Mouse (Mus musculus): ENCODE measurements at regions not wholly inside any gene's neighbourhood (a gene's known extent, or its start where the extent isn't known, plus 50 kb on each side); places are given as distances from the start of the nearest gene placed in this dataset.

DNA sequence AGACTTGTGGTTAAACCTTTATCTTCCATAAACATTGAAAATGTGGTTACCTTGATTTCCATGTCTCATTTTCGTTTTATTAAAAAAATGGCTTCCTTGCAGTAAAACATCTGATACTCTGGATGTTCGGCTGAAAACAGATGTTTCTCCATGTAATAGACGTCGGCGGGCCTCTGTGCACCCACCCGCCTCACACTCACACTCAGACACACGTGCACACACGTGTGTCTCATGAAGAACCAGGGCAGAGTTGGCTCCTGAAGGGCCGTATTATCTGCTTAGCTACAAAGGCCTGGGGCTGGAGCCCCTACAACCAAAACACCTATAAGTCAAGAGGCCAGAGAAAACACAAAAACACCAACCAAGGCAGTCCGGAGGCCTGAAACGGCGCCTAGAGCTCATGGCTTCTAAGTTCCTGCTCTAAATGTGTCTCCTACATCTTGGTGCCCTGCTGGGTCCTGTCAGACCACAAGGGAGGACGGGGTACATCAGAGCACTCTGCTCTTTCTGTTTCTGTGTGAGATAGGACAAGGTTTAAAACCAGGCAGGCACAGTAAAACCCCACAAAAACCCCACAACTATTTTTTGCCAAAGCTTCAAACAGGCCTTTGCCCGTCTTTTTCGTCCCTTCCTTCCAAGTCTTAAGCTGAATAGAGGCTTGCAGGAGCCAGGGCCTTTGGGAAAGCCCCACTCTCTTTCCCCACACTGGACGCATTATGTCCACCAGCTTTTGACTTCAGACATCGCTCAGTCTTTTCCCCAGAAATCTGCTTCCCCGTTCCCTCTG is 201.9 kb upstream of the Six2 start:
- Histone ChIP-seq H3K4me1 (ENCODE audit: control insufficient read depth, insufficient read depth, low read length) (no peaks in the 10 kb centered on the region), H3K27me3 (ENCODE audit: control insufficient read depth, insufficient read depth, low read length) (peaks cover 4% of the 10 kb centered on the region; the same call in 1 of the 2 replicates), H3K4me3 (ENCODE audit: insufficient read depth, low read depth, low read length) (no peak overlapping the region), H3K27ac (replicated peaks; ENCODE audit: insufficient read depth, low read depth, low read length) (no peak overlapping the region), H3K9ac (ENCODE audit: low read depth, low read length) (no peak overlapping the region), H3K79me2 (ENCODE audit: control insufficient read depth, insufficient read depth, low read length) (no peaks in the 10 kb centered on the region), H3K36me3 (ENCODE audit: control insufficient read depth, insufficient read depth, low read length) (peaks cover 5% of the 10 kb centered on the region; the same call in 1 of the 2 replicates)
- no peak for DNase-seq (ENCODE audit: extremely low read depth, low read depth, low spot score)
- TF ChIP-seq CTCF (IDR thresholded peaks at IDR 0.05; ENCODE audit: low read depth, low read length) (no peak), POLR2A (IDR thresholded peaks at IDR 0.05; ENCODE audit: extremely low read depth, insufficient read depth, low read length) (no peak)
- WGBS, result 95% methylated on average over 18 of the region's 18 CpGs

DNA sequence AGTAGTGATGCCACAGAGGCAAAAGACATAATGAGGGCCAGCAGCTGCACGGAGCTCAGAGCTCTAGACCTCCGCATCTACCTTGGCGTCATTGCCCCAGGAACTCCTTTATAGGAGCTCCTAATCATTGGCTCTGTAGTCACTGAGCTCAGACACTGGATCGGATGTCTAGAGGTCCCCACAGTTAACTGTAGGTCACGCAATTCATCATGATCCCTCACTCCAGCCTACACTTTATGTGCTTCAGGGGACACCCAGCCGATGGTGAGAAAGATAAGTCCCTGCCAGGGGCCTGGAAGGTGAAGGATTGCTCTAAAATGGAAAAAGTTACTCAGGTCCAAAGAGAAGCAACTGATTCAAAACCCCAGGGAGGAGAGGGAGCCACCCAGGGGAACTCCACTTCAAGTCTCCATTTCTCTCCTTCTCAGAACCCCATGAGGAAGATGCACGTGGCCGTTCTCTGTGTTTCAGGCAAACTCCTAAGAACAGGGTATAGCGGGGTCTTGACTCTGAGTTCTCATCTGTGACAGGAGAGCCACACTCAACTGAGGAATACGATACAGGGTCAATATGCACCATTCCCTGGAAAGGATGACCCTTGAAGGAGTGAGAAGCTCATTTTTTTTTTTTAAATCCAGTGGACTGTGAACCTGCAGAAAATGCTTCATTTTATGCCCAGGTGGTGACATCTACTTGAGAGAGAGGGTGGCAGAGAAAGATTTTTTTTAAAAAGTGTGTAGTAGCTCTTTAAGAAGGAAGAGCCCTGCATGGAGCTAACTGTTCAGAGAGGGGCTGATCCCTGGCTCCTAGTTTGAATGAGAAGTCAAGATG is 200.7 kb upstream of the Six2 start:
- DNase-seq (ENCODE audit: extremely low read depth, low read depth, low spot score), result no peak
- no peak overlapping the region for H3K9ac ChIP-seq (ENCODE audit: low read depth, low read length)
- WGBS, result 92% methylated on average over 10 of the region's 10 CpGs
- H3K4me3 ChIP-seq (ENCODE audit: insufficient read depth, low read depth, low read length), result no peak overlapping the region
- no peak for TF ChIP-seq CTCF (IDR thresholded peaks at IDR 0.05; ENCODE audit: low read depth, low read length)
- no peak for TF ChIP-seq POLR2A (IDR thresholded peaks at IDR 0.05; ENCODE audit: extremely low read depth, insufficient read depth, low read length)
- H3K36me3 ChIP-seq (ENCODE audit: control insufficient read depth, insufficient read depth, low read length), result peaks cover 5% of the 10 kb centered on the region; the same call in 1 of the 2 replicates
- H3K4me1 ChIP-seq (ENCODE audit: control insufficient read depth, insufficient read depth, low read length), result no peaks in the 10 kb centered on the region
- H3K27me3 ChIP-seq (ENCODE audit: control insufficient read depth, insufficient read depth, low read length), result peaks cover 8% of the 10 kb centered on the region; the same call in 1 of the 2 replicates
- H3K27ac ChIP-seq (replicated peaks; ENCODE audit: insufficient read depth, low read depth, low read length), result no peak overlapping the region
- H3K79me2 ChIP-seq (ENCODE audit: control insufficient read depth, insufficient read depth, low read length), result no peaks in the 10 kb centered on the region

DNA sequence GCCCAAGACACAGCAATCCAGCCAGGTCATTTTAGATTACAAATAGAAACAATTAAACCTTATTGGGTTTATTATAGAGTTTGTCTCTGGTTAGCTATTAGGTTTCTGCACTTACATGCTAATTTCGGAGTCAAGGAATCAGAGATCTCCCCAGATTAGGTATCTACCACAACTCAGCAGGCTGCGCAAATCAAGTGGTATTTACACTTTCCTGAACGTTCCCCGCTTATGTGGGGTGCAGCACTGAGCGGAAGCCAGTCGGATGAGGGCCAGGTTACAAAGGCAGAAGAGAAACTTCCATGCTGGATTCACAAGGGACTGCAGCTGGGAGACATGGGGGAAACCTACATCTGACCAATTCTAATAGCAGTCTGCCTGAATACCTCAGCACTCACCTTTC is 198.6 kb upstream of the Six2 start:
- DNase-seq (ENCODE audit: extremely low read depth, low read depth, low spot score), result no peak
- Histone ChIP-seq H3K79me2 (ENCODE audit: control insufficient read depth, insufficient read depth, low read length) (no peaks in the 10 kb centered on the region), H3K36me3 (ENCODE audit: control insufficient read depth, insufficient read depth, low read length) (no peaks in the 10 kb centered on the region), H3K9ac (ENCODE audit: low read depth, low read length) (no peak overlapping the region), H3K4me3 (ENCODE audit: insufficient read depth, low read depth, low read length) (no peak overlapping the region), H3K4me1 (ENCODE audit: control insufficient read depth, insufficient read depth, low read length) (peaks cover 6% of the 10 kb centered on the region), H3K27me3 (ENCODE audit: control insufficient read depth, insufficient read depth, low read length) (peaks cover 8% of the 10 kb centered on the region; the same call in 1 of the 2 replicates), H3K27ac (replicated peaks; ENCODE audit: insufficient read depth, low read depth, low read length) (no peak overlapping the region)
- WGBS, result 93% methylated on average over 6 of the region's 6 CpGs
- TF ChIP-seq CTCF (IDR thresholded peaks at IDR 0.05; ENCODE audit: low read depth, low read length), result no peak
- no peak for TF ChIP-seq POLR2A (IDR thresholded peaks at IDR 0.05; ENCODE audit: extremely low read depth, insufficient read depth, low read length)

- DNase-seq (ENCODE audit: extremely low read depth, low read depth, low spot score), result no peak
- TF ChIP-seq CTCF (IDR thresholded peaks at IDR 0.05; ENCODE audit: low read depth, low read length) (no peak), POLR2A (IDR thresholded peaks at IDR 0.05; ENCODE audit: extremely low read depth, insufficient read depth, low read length) (no peak)
- 80% methylated on average over 4 of the region's 4 CpGs for WGBS
These were observed 198.2 kb upstream of the Six2 start for GRCm38 (mm10) chr17:85886237-85886636.

DNA sequence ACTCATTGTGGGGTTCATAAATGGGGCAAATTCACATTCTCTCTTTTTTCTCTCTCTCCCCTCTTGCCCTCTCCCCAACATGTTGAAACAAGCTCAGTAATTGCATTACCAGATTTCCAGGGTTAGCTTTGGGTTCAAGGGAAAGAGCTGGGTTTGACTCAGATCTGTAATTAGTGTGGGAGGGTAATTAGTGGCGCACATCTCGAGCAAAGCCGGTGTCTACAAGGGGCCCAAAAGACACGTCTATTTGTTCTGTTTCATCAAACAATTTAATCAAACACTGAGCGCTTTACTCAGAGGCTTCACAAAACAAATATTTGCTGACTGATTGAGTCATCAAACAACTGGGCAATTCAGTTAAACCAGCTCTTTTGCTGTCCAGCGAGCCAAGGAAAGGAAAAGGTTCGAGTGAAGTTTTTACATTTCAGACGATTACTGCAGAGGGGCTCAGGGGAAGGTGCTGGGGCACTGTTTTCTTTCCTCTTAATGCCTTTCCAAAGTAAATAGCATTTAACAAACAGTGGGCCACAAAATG is 193.6 kb upstream of the Six2 start:
- peak; percentile 87 for DNase-seq (ENCODE audit: extremely low read depth, low read depth, low spot score)
- no peak for TF ChIP-seq CTCF (IDR thresholded peaks at IDR 0.05; ENCODE audit: low read depth, low read length)
- TF ChIP-seq POLR2A (IDR thresholded peaks at IDR 0.05; ENCODE audit: extremely low read depth, insufficient read depth, low read length), result no peak
- Histone ChIP-seq H3K9ac (ENCODE audit: low read depth, low read length) (no peak overlapping the region), H3K27me3 (ENCODE audit: control insufficient read depth, insufficient read depth, low read length) (peaks cover 9% of the 10 kb centered on the region; the same call in 1 of the 2 replicates), H3K4me3 (ENCODE audit: insufficient read depth, low read depth, low read length) (no peak overlapping the region), H3K27ac (replicated peaks; ENCODE audit: insufficient read depth, low read depth, low read length) (no peak overlapping the region), H3K36me3 (ENCODE audit: control insufficient read depth, insufficient read depth, low read length) (no peaks in the 10 kb centered on the region), H3K79me2 (ENCODE audit: control insufficient read depth, insufficient read depth, low read length) (no peaks in the 10 kb centered on the region), H3K4me1 (ENCODE audit: control insufficient read depth, insufficient read depth, low read length) (peaks cover 6% of the 10 kb centered on the region)
- 21% methylated on average over 8 of the region's 8 CpGs for WGBS

More at GRCm38 (mm10) chr17:85886237-85886636, 198.2 kb upstream of the Six2 start:
- no peaks in the 10 kb centered on the region for H3K79me2 ChIP-seq (ENCODE audit: control insufficient read depth, insufficient read depth, low read length)
- no peaks in the 10 kb centered on the region for H3K36me3 ChIP-seq (ENCODE audit: control insufficient read depth, insufficient read depth, low read length)
- H3K27me3 ChIP-seq (ENCODE audit: control insufficient read depth, insufficient read depth, low read length), result peaks cover 8% of the 10 kb centered on the region; the same call in 1 of the 2 replicates
- peaks cover 6% of the 10 kb centered on the region for H3K4me1 ChIP-seq (ENCODE audit: control insufficient read depth, insufficient read depth, low read length)
- H3K4me3 ChIP-seq (ENCODE audit: insufficient read depth, low read depth, low read length), result no peak overlapping the region
- H3K9ac ChIP-seq (ENCODE audit: low read depth, low read length), result no peak overlapping the region
- H3K27ac ChIP-seq (replicated peaks; ENCODE audit: insufficient read depth, low read depth, low read length), result no peak overlapping the region

Measured in liver, adult 2 months (tissue).